In the genomic region with DNA sequence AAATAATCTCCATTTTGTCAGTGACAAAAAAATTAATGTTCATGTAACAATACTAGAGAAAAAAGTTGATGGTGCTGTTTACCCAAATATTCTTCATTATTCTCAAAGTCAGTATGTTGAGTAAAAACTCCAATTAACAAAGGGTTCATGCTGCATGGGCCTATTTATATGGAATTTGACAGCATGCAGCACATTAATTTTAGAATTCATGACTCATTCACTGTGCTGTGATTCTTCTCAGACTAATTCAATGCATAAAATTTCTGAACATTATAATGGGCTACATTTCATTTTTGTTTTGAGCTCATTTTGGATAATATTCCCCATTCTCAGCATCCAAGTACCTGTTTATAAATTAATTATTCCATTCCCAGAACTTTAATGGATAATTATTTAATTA, we compare ENCODE assay signal across 20 mouse cellular contexts.
DNase-seq lines count a peak whose midpoint lies in the region; ATAC-seq lines count a peak whose summit lies in the region.
"Had no signal": no experiment of that assay in that cellular context is flagged by ENCODE, and none has a peak within 500 bp of the region (broad histone marks: within the 10 kb centered on the region; RNA-seq: fewer than 3 reads in every experiment).

No protein-coding gene starts in this region.

- no peak for DNase-seq in frontal cortex, postnatal 10 days (ENCODE audit: low spot score in 2 of 2)
- peak; percentile 11 for DNase-seq in layer of hippocampus, adult 9-10 months (ENCODE audit: low spot score)
- DNase-seq in layer of hippocampus, postnatal 14 days (ENCODE audit: low spot score in 2 of 2) = no peak
- DNase-seq in Muller cell, postnatal 12 days (ENCODE audit: inconsistent ontology term) = peak; percentile 78
- DNase-seq in yolk sac, embryonic 10.5 days (ENCODE audit: low spot score) = no peak
- DNase-seq: adrenal gland, postnatal 10 days; adrenal gland, postnatal 36 days; cerebellum, adult 11 months; cerebellum, adult 2 months; cerebellum, adult 9-11 months; cerebellum, postnatal 25 days; forebrain, postnatal 0 days; gastrocnemius, postnatal 25 days; heart, adult 18-20 months; heart, postnatal 10 days; heart, postnatal 36 days had no signal

- peak; percentile 95 for ATAC-seq in frontal cortex, adult (ENCODE audit: low TSS enrichment)
- ATAC-seq: forebrain, embryonic 14.5 days; forebrain, postnatal 0 days; hindbrain, embryonic 16.5 days; Patski had no signal

Comparison
In these comparisons a context has a peak if more than half of its experiments do, and no peak if none do; other contexts are left out.
1. DNase-seq: peak in layer of hippocampus, adult 9-10 months (single experiment) and Muller cell, postnatal 12 days (single experiment); none in frontal cortex, postnatal 10 days (0 of 2), layer of hippocampus, postnatal 14 days (0 of 2) and yolk sac, embryonic 10.5 days (single experiment).